Mouse (Mus musculus) left cerebral cortex, adult 11 months (tissue): ENCODE measurements around the gene S1pr5.
"Not testable (repeated sequence)": the region's sequence is repeated elsewhere in the genome, so short reads cannot be mapped to it uniquely, and the experiment has no call there.

Source experiments
- DNase-seq: peaks from one replicate; pipeline ENCODE4 v3.0.0; 2022; ENCODE audit warnings: low spot score

S1pr5 gene

DNA sequence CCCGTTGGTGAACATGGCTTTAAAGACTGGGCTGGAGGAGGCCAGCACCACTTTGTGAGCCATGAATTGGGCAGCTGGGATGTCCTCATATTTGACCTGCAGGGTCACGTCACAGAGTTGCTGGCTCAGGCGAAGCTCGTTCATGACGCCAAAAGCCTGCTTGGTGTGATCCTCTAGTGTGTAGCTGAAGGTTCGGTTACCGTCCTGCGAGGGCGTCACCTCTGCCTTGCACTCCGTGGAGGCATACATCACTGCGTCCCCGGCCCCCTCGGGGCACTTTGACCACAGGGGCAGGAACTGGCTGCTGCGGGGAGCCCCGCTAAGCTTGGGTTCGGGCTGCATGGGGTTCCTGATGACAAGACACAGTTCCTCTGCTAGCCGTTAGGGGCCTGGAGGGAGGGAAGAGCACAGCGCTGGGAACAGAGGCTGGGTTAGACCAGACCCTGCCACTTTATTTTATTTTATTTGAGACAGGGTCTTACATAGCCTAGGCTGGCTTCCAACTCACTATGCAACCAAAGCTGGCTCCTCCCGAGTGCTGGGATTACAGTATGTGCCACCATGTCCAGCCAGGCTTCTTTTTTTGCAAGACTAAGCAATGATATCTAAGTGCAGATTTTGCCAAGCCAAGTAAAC is 10.8 kb downstream of the S1pr5 start:
- no peak for DNase-seq

DNA sequence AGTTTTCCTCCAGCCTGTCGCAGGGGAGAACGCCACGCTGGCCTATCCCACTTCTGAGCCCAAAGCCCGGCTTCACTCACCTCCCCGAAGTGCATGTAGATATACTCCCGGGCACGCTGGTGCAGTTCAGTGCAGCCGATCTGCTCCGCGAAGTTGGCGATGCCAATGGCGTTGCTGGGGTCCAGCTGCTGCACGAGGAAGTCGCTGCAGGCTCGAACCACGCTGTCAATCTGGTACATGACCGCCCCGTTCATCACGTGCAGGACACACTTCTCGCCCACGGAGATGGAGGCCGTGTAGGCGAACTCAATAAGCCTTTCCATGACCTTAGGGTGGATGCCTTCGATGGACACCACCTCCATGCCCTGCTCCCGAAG is 11.3 kb downstream of the S1pr5 start:
- no peak for DNase-seq

DNA sequence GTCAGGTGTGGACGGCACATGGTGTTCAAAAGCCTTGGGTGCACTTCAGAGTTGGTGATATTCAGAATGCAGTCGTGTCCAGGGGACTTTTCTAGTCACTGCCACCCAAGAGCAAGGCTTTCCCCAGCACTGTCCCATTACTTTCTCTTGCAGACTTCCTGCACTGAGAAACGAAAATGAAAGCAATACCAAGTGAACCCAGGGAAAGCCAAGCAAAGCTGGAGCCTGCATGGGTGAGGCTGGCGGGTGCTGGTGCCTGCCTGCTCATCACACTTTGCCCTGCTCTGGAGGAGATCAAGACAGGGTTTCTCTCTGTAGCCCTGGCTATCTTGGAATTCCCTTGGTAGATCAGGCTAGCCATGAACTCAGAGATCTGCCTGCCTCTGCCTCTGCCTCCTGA is 12.9 kb downstream of the S1pr5 start:
- no peak for DNase-seq

DNA sequence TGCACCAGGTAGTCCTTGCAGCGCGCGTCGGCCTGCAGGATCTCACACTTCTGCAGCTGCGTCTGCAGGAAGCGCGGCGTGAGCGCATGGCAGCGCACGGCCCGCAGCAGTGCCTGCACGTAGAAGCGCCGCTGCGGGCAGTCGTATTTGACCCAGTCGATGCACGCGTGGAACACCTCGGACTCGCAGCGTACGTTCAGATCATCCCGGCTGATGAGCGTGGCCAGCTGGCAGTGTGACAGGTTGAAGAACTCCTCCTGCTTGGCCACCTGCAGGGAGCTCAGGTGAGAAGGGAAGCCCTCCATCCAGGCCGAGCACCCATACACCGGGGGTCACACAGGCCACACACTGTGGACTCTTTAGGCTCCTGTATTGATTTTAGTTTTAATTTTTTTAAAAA is 14.4 kb downstream of the S1pr5 start:
- DNase-seq: no peak

DNA sequence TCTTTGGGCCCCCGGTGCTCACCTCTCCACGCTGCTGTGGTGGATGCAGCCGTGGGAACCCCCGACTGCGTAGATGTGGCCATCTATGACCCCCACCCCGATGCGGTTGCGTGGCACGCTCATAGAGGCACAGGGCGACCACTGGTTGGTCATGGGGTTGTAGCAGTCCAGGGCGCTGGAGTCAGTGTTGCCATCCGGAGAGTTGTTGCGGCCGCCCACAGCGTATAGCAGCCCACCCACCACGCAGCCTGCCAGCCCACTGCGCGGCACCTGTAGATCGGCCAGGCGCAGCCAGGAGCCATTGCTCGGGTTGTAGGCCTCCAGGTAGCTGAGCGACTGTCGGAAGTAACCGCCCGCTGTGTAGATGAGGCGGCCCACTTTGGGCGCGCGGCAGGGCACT is 14.9 kb downstream of the S1pr5 start:
- no peak for DNase-seq

DNA sequence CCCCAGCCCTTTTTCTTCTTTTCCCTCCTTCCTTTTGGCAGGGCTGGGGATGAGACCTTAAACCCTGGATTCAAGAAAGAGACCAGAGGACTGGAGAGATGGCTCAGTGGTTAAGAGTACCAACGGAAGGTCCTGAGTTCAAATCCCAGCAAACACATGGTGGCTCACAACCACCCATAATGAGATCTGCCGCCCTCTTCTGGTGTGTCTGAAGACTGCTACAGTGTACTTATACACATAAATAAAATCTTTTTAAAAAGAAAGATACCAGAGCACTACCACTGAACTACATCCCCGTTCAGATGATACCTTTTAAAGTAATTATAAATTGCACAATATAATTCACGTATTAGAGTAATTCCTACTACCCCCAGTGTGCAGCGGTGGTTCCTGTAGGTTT is 15.4 kb downstream of the S1pr5 start:
- no peak for DNase-seq

DNA sequence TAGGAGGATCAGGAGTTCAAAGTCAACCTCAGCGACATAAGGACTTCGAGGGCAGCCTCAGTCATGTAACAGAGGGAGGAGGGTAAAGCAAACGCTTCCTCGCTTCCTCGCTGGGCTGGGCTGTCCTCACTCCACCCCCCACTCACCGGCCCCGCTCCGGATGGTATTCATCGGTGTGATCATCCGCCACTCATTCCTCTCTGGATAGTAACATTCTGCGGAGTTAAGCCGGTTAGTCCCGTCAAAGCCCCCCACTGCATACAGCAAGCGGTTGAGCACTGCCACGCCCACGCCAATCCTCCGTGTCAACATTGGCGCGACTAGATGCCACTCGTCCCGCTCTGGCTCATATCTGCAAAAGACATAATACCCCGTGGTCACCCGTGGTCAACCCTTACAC is 16.7 kb downstream of the S1pr5 start:
- DNase-seq: no peak

DNA sequence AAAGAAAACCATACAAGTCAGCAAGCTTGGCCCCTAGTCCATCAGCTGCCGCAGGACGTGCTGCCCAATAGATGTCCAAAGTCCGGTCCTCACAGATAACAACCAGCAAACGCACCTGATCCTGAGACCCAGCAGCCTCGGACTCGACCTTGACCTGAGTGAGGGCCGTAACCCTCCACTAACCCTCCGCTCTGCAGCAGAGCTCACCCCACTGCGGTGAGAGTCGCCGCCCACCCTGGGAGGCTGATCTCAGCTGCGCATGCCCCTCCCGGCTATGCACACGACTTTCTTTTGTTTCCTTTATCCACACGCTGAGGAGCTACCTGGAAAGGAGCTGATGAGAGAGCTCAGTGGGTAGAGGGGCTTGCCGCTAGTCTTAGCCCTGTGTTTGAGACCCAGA is 20.9 kb downstream of the S1pr5 start:
- DNase-seq: no peak

DNA sequence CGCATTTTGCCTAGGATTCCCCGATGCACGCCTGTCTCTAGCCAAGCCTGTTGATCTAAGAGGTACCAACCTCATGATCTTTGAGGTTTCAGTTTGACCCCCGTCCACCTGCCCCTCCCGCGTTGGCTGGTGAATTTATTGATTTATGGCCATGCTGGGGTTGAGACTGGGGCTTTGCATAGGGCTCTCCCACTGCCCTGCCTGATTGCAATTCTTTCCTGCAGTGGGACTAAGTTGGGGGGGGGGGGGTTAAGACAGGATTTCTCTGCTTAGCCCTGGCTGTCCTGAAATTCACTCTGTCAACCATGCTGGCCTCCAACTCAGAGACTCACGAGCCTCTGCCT is 22.9 kb downstream of the S1pr5 start:
- no peak for DNase-seq

DNA sequence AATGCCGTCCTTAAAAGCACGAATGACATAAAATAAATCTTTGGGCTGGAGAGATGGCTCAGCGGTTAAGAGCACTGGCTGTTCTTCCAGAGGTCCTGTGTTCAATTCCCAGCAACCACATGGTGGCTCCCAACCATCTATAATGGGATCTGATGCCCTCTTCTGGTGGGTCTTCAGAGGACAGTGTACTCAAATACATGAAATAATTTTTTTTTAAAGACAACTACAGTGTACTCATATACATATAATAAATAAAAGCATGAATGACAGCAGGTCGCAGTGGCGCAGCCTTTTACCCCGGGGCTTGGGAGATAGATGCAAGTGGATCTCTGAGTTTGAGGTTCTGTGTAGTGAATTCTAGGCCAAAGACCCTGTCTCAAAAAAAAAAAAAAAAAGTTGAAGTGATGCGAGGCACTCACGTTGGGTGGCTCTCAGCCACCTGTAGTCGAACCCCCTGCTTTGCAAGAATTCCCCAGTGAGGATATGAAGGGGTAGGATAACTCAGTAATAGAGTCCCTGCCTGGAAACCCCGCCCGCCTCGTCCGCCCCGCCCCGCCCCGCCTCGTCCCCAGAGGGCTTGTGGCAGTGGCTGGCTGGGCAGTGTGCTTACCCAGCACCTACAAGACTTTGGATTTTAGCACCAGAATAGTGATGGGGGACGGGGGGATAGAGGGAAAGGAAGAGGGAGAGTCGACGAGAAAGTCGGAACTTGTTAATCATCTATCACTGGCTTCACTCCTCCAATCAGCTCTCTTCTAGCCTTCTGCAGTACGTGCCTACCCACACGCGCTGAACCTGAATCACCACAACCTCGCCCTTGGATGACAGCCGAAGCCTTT is 23.4 kb downstream of the S1pr5 start:
- DNase-seq: no peak

DNA sequence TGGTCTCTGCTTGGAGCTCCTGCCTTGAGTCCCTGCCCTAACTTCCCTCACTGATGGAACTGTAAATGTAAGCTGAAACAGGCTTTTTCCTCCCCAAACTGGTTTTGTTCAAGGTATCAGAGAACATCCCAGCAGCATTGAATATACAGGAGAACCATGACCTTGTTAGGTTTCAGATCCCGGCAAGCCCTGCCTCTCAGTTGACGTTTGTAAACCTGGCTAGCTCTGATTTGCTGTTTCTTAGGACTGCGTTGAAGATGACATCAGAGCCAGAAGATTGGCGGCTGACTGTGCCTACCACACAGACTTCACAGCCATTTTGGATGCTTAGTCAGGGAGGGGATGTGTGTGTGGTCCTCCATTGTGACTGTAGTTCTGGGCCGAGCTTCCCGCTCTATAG is 24.3 kb downstream of the S1pr5 start:
- no peak for DNase-seq

DNA sequence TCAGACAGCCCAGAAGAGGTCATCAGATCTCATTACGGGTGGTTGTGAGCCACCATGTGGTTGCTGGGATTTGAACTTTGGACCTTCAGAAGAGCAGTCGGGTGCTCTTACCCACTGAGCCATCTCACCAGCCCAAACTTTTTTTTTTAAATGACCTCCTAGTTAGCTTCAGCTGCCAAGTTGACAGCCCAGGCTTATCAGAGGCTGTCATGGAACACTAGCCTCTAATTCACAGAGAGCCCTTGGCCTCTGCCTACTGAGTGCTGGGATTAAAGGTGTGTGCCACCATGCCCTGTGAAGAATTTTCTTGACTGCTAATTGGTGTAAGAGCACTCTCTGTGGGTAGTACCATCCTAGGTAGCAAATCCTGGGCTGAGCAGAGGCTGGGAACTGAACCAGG is 24.8 kb downstream of the S1pr5 start:
- not testable (repeated sequence) for DNase-seq

DNA sequence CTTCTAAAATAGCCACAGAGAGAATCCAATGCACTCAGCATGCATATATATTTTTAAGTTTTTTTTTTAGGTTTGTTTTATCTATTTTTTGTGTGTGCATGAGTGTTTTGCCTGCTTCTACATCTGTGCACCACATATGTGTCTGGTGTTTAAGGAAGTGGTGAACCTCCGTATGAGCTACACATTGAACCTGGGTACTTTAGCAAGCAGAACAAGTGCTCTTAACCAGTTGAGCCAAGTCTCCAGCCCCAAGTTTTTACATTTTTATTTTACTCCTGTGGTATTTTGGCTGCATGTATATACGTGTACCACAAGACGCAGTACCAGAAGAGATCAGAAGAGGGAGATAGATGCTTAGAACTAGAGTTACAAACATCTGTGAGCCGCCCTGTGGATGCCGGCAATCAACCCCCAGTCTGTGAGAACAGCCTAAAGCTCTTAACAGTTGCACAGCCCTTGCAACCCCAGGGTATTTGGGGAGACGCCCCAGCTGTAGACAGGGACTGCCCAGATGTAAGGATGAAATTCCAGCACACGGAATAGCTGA is 26.8 kb downstream of the S1pr5 start:
- DNase-seq: no peak

DNA sequence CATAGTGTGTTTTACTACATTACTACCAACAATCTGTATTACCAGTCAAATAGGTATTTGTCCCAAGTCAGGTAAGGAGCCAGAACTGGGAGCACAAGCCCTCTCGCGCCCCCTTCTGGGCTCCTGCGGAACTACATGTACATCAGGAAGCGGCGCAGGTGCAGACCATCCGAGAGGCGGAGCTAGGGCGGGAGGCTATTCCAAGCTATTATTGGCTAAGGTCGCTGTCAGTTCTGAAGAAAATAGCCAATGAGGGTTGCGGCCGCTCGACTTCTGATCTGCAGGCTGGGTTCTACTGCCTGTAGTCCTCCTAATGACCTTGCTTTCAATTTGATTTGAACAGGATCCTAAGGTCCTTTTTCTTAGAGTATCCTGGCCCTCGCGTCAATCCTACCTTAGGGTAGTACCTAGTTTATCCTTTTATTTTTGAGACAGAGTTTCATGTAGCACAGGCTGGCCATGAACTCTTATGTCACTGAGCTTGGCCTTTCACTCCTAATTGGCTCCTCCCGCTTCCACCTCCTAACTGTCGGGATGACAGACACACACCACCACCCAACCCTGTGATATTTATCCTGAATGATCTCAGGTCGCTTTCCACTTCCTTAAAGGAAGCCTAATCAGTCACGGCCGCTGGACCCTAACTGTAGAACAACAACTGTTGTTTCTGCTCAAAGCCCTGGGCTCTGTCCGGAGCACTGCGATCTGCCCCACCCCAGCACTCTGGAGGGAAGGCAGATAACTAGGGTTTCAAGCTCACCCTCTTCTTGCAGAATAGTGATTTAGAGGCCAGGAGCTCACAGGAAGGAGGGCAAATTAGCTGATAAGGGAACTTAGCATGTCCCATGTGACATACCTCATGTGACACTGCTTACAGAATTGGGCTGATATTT is 27.5 kb downstream of the S1pr5 start:
- peak; percentile 90 for DNase-seq

DNA sequence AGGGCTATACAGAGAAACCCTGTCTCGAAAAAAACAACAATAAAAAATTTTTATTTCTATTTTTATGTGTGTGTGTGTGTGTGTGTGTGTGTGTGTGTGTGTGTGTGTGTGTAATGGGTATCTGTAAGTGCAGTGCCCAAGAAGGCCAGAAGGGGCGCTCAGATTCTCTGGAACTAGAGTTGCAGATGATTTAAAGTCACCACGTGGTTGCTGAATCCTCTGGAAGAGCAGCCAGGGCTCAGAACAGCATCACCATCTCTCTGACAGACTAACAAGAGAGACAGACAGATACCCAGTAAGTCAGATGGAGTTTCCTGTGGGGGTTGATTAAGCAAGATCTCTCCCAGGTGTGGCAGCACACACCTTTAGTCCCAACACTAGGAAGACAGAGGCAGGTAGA is 28.4 kb downstream of the S1pr5 start:
- no peak for DNase-seq

DNA sequence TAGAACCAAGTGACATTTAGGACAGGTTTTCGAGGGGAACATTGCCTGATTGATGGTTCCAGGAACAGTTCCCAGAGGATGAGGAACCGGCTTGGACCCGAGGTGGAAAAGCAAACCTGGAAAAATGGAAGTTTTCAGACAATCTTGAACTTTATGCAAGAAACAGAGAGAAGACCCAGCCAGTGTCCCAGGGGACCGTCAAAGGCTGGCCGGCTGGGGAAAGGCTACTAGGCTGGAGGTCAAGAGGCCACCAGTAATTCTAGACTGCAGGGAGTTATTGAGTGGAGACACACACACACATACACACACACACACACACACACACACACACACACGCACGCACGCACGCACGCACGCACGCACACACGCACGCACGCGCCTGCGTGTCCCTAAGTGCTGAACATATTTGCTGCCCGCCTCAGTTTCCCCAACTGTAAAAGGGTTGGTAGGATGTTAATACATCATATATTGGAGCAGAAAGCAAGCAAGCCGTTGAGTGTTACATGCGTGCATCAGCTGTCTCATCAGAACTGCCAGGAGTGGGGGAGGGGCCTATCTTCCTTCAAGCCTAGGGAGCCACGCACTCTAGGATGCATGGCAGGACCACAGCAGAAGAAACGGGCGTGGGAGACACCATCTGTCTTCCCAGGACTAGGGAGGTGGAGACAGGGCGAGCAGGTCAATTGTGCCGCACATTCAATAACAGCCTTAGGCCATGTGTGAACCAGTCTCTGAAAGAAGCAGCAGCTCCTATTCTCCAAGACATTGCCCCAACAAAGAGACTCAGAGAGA is 32.0 kb downstream of the S1pr5 start:
- DNase-seq: no peak

DNA sequence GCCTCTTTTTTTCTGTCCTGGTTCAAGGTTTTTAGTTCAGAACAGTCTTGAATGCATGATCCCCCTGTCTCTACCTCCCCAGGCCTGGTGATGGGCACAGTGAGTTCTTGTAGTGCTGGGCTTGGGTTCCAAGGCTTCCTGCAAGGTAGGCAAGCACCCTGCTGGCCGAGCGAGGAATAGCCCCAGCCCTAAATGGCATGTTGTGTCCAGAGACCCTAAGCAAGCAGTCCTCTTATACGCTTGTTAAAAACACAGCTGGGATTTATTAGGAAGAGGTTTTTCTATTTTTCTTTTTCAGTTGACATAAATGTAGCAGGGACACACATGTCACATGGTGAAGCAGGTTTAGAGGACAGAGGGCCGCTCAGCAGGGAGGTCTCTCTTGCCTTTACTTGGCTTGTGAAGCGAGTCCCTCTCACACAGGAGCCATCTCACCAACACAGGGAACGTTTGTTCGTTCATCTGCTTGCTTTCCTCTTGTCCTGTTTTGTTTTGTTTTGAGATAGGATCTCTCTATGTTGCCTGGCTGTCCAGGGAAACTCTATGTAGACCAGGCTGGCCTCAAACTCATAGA is 34.5 kb downstream of the S1pr5 start:
- DNase-seq: no peak

DNA sequence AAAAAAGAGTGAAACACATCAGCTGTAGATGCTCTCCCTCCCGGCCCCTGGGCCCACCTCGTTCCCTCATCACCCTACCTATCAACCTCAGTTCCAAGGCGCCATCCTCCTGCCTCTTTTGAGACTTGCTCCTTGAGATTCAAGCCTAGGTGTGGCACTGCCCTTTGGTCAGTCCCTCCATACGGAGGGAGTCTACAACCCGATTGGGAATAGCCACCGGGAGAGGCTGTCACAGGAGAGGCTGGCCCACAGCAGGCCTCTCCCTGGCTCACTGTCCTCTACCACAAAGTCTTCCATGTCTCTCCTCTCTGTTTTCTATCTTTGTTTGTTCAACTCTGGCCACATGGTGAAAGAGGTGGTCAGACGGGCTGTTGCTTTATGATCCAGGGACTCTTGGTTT is 36.6 kb downstream of the S1pr5 start:
- no peak for DNase-seq

DNA sequence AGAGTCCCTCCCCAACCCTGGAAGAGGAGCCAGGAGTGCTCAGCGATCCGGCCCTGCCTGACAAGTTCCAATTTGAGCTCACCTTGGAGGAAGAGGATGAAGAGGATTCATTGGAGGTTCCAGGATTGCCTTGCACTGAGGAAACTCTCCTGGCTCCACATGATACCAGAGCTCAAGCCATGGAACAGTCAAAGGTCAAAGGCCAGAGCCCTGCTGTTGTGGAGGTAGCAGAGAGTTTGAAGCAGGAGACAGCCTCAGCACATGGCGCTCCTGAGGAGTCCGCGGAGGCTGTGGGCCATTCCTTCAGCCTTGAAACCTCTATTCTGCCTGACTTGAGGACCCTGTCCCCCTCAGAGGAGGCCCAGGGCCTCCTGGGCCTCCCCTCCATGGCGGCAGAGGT is 37.4 kb downstream of the S1pr5 start:
- DNase-seq: no peak

DNA sequence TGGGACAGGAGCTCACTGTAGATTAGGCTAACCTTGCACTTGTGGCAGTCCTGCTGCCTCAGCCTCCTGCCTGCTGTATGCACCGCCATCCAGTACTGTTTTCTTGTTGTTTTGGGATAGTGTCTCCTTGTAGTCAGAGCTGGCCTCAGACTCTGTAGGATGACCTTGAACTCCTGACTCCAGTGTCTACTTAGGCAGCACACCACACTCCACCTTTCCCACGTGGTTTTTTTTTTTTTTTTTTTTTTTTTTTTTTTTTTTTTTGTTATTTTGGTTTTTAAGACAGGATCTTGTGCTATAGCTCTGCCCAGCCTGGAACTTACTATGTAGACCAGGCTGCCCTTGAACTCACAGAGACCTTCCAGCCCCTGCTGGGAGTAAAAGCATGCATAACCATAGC is 39.6 kb downstream of the S1pr5 start:
- DNase-seq: no peak

DNA sequence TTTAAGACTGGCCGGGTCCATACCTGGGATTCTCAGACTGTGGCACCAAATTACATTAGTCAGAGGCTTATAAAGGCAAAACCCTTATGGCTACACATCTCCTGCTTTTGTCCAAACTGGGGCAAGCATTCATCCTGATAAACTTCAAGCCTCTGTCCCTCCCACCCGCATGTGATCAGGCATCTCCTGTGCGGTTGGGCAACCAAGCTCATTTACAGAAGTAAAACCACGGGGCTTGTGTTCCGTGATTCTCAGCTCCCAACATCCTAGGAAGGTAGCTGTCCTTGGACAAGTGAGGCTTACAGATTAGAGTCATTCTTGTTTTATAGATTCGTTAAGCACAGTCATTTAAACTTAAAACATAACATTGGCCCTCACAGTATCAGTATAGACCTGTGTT is 41.4 kb downstream of the S1pr5 start:
- DNase-seq: no peak
